17 mouse cellular contexts compared by ENCODE assay signal in the genomic region with DNA sequence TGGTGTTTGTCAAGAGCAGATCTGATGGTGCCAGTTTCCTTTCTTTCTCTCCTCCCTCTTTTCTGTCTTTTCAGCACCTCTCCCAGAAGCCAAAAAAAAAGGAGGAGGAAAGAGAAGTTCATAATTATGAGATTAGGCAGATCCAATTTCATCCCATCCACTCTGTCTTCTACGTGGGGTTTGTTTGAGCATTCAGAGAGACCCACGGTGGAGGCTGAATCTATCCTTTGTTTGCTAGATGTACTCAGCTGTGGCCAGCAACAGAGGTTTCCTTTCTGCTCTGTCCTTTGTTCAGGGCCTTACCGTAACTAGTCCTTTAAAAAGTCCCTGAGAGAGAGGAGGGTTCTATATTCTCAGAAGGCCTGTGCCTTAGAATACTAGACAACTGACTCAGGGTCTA. TPM values are rescaled to one million over a fixed set of nuclear protein-coding genes. Genes with fewer than 3 reads are reported as not detected.
A peak's percentile ranks its signal among the peaks of the same experiment; 100 is the strongest.
DNase-seq lines count a peak whose midpoint lies in the region; ATAC-seq and TF ChIP-seq lines count a peak whose summit lies in the region.
"Had no signal": no experiment of that assay in that cellular context is flagged by ENCODE, and none has a peak within 500 bp of the region (broad histone marks: within the 10 kb centered on the region; RNA-seq: fewer than 3 reads in every experiment).

No protein-coding gene starts in this region.

- peak overlapping the region; percentile 27; the same call in 1 of the 2 replicates for H3K27ac ChIP-seq in forebrain, embryonic 14.5 days (ENCODE audit: low read depth, low read length)
- no peak overlapping the region for H3K27ac ChIP-seq in forebrain, embryonic 11.5 days (ENCODE audit: low read depth, low read length)
- H3K27ac ChIP-seq in hindbrain, embryonic 11.5 days (ENCODE audit: low read depth, low read length), result 0 out of 2 replicates have a peak overlapping the region, but pooled peaks have one; percentile 33
- H3K27ac ChIP-seq in hindbrain, postnatal 0 days, result no peak overlapping the region
- peak overlapping the region; percentile 54; the same call in 1 of the 2 replicates for H3K27ac ChIP-seq in midbrain, embryonic 11.5 days (ENCODE audit: low read depth, low read length)
- H3K27ac ChIP-seq in midbrain, postnatal 0 days (ENCODE audit: low read depth, low read length), result no peak overlapping the region
- 0 out of 2 replicates have a peak overlapping the region, but pooled peaks have one; percentile 22 for H3K27ac ChIP-seq in midbrain, embryonic 14.5 days (replicated peaks; ENCODE audit: low read depth, low read length)
- H3K27ac ChIP-seq: embryonic facial prominence, embryonic 12.5 days; liver, embryonic 15.5 days had no signal

- no peaks in the 10 kb centered on the region for H3K27me3 ChIP-seq in forebrain, embryonic 14.5 days (replicated peaks; ENCODE audit: control insufficient read depth, insufficient read depth, low read length)
- H3K27me3 ChIP-seq in forebrain, embryonic 11.5 days (ENCODE audit: control insufficient read depth, insufficient read depth, low read length), result no peaks in the 10 kb centered on the region
- H3K27me3 ChIP-seq in hindbrain, embryonic 11.5 days (ENCODE audit: control insufficient read depth, insufficient read depth, low read length), result no peaks in the 10 kb centered on the region
- H3K27me3 ChIP-seq in hindbrain, postnatal 0 days (ENCODE audit: insufficient read depth, low read length), result no peaks in the 10 kb centered on the region
- no peaks in the 10 kb centered on the region for H3K27me3 ChIP-seq in midbrain, embryonic 11.5 days (ENCODE audit: control insufficient read depth, insufficient read depth, low read length)
- H3K27me3 ChIP-seq in midbrain, postnatal 0 days (ENCODE audit: insufficient read depth, low read length), result no peaks in the 10 kb centered on the region
- H3K27me3 ChIP-seq in midbrain, embryonic 14.5 days (ENCODE audit: control insufficient read depth, insufficient read depth, low read length), result no peaks in the 10 kb centered on the region
- H3K27me3 ChIP-seq: embryonic facial prominence, embryonic 12.5 days; heart, embryonic 12.5 days; liver, embryonic 15.5 days had no signal

- no peaks in the 10 kb centered on the region for H3K9me3 ChIP-seq in forebrain, embryonic 14.5 days (replicated peaks; ENCODE audit: control insufficient read depth, low read length)
- no peaks in the 10 kb centered on the region for H3K9me3 ChIP-seq in forebrain, embryonic 11.5 days (ENCODE audit: control insufficient read depth, low read length)
- H3K9me3 ChIP-seq in hindbrain, embryonic 11.5 days (ENCODE audit: control insufficient read depth, low read length), result no peaks in the 10 kb centered on the region
- H3K9me3 ChIP-seq in hindbrain, postnatal 0 days (ENCODE audit: low read length), result no peaks in the 10 kb centered on the region
- no peaks in the 10 kb centered on the region for H3K9me3 ChIP-seq in midbrain, embryonic 11.5 days (ENCODE audit: control insufficient read depth, low read length)
- H3K9me3 ChIP-seq in midbrain, postnatal 0 days (ENCODE audit: low read length), result no peaks in the 10 kb centered on the region
- no peaks in the 10 kb centered on the region for H3K9me3 ChIP-seq in midbrain, embryonic 14.5 days (ENCODE audit: control insufficient read depth, low read length)
- H3K9me3 ChIP-seq: embryonic facial prominence, embryonic 12.5 days; heart, embryonic 12.5 days; liver, embryonic 15.5 days had no signal

- WGBS in forebrain, embryonic 14.5 days, result 6% methylated on average over 3 of the region's 3 CpGs
- 11% methylated on average over 3 of the region's 3 CpGs for WGBS in forebrain, embryonic 11.5 days
- WGBS in hindbrain, embryonic 11.5 days, result 11% methylated on average over 3 of the region's 3 CpGs
- 20% methylated on average over 3 of the region's 3 CpGs for WGBS in hindbrain, postnatal 0 days
- 10% methylated on average over 3 of the region's 3 CpGs for WGBS in midbrain, embryonic 11.5 days
- WGBS in midbrain, postnatal 0 days, result 15% methylated on average over 3 of the region's 3 CpGs
- 6% methylated on average over 3 of the region's 3 CpGs for WGBS in midbrain, embryonic 14.5 days

- no peaks in the 10 kb centered on the region for H3K36me3 ChIP-seq in forebrain, embryonic 14.5 days (ENCODE audit: control insufficient read depth, insufficient read depth, low read length)
- no peaks in the 10 kb centered on the region for H3K36me3 ChIP-seq in forebrain, embryonic 11.5 days (ENCODE audit: control insufficient read depth, insufficient read depth, low read length)
- no peaks in the 10 kb centered on the region for H3K36me3 ChIP-seq in hindbrain, embryonic 11.5 days (ENCODE audit: control insufficient read depth, insufficient read depth, low read length)
- H3K36me3 ChIP-seq in hindbrain, postnatal 0 days (ENCODE audit: insufficient read depth, low read length), result no peaks in the 10 kb centered on the region
- no peaks in the 10 kb centered on the region for H3K36me3 ChIP-seq in midbrain, embryonic 11.5 days (ENCODE audit: control insufficient read depth, insufficient read depth, low read length)
- H3K36me3 ChIP-seq in midbrain, postnatal 0 days (ENCODE audit: insufficient read depth, low read length), result no peaks in the 10 kb centered on the region
- H3K36me3 ChIP-seq in midbrain, embryonic 14.5 days (ENCODE audit: control insufficient read depth, insufficient read depth, low read length), result no peaks in the 10 kb centered on the region
- H3K36me3 ChIP-seq: embryonic facial prominence, embryonic 12.5 days; heart, embryonic 12.5 days; liver, embryonic 15.5 days had no signal

- H3K4me1 ChIP-seq in forebrain, embryonic 14.5 days (ENCODE audit: control insufficient read depth, insufficient read depth, low read length), result peaks cover 2% of the 10 kb centered on the region; the same call in 1 of the 2 replicates
- H3K4me1 ChIP-seq in forebrain, embryonic 11.5 days (replicated peaks; ENCODE audit: control insufficient read depth, insufficient read depth, low read length), result 0 out of 2 replicates have a peak, but pooled peaks cover 6% of the 10 kb centered on the region
- H3K4me1 ChIP-seq in hindbrain, embryonic 11.5 days (replicated peaks; ENCODE audit: control insufficient read depth, insufficient read depth, low read length), result 0 out of 2 replicates have a peak, but pooled peaks cover 5% of the 10 kb centered on the region
- H3K4me1 ChIP-seq in hindbrain, postnatal 0 days (ENCODE audit: insufficient read depth, low read length), result no peaks in the 10 kb centered on the region; the same call in 1 of the 2 replicates
- peaks cover 19% of the 10 kb centered on the region for H3K4me1 ChIP-seq in midbrain, embryonic 11.5 days (ENCODE audit: control insufficient read depth, insufficient read depth, low read length)
- H3K4me1 ChIP-seq in midbrain, postnatal 0 days (ENCODE audit: insufficient read depth, low read length), result no peaks in the 10 kb centered on the region
- H3K4me1 ChIP-seq in midbrain, embryonic 14.5 days (ENCODE audit: control insufficient read depth, insufficient read depth, low read length), result peaks cover 23% of the 10 kb centered on the region; the same call in 1 of the 2 replicates
- H3K4me1 ChIP-seq: liver, embryonic 15.5 days had no signal

- no peak overlapping the region for H3K4me2 ChIP-seq in forebrain, embryonic 14.5 days (ENCODE audit: low read length)
- no peak overlapping the region for H3K4me2 ChIP-seq in forebrain, embryonic 11.5 days (ENCODE audit: low read depth, low read length, severe bottlenecking)
- no peak overlapping the region for H3K4me2 ChIP-seq in hindbrain, embryonic 11.5 days (replicated peaks; ENCODE audit: low read depth, low read length)
- no peak overlapping the region for H3K4me2 ChIP-seq in hindbrain, postnatal 0 days (ENCODE audit: low read depth, low read length)
- no peak overlapping the region for H3K4me2 ChIP-seq in midbrain, embryonic 11.5 days
- H3K4me2 ChIP-seq in midbrain, postnatal 0 days (ENCODE audit: low read depth, low read length, poor library complexity, severe bottlenecking), result no peak overlapping the region
- no peak overlapping the region for H3K4me2 ChIP-seq in midbrain, embryonic 14.5 days (ENCODE audit: low read length)
- H3K4me2 ChIP-seq: embryonic facial prominence, embryonic 12.5 days; heart, embryonic 12.5 days; liver, embryonic 15.5 days had no signal

- DNase-seq in forebrain, embryonic 14.5 days (ENCODE audit: low spot score), result no peak
- DNase-seq in forebrain, embryonic 11.5 days (ENCODE audit: low spot score), result no peak
- DNase-seq in hindbrain, embryonic 11.5 days (ENCODE audit: low spot score), result no peak
- no peak for DNase-seq in hindbrain, postnatal 0 days (ENCODE audit: low spot score)
- DNase-seq in midbrain, embryonic 11.5 days (ENCODE audit: low spot score, missing footprints), result peak; percentile 90
- no peak for DNase-seq in midbrain, postnatal 0 days (ENCODE audit: low spot score)
- no peak for DNase-seq in midbrain, embryonic 14.5 days
- no peak for DNase-seq in ovary, adult 18-20 months (ENCODE audit: low spot score)
- DNase-seq: adrenal gland, adult 2 months; cerebellum, postnatal 14 days; kidney, adult 11 months; left cerebral cortex, postnatal 4 days; right cerebral cortex, adult 18-20 months; thymus, adult 2 months had no signal

- ATAC-seq in forebrain, embryonic 14.5 days, result no peak
- ATAC-seq in forebrain, embryonic 11.5 days (replicated peaks; ENCODE audit: low FRiP score), result no peak
- no peak for ATAC-seq in hindbrain, embryonic 11.5 days (ENCODE audit: low FRiP score)
- ATAC-seq in hindbrain, postnatal 0 days, result no peak
- ATAC-seq in midbrain, embryonic 11.5 days (ENCODE audit: low FRiP score), result no peak
- ATAC-seq in midbrain, postnatal 0 days (ENCODE audit: low FRiP score), result no peak
- ATAC-seq in midbrain, embryonic 14.5 days (ENCODE audit: low FRiP score, low TSS enrichment), result no peak

- TF ChIP-seq CTCF in hindbrain, postnatal 0 days (IDR thresholded peaks at IDR 0.05; ENCODE audit: low read depth), result no peak
- TF ChIP-seq CTCF in midbrain, postnatal 0 days (IDR thresholded peaks at IDR 0.05), result no peak

- H3K9ac ChIP-seq in forebrain, embryonic 14.5 days (ENCODE audit: low read length), result no peak overlapping the region
- H3K9ac ChIP-seq in forebrain, embryonic 11.5 days (ENCODE audit: low read length), result no peak overlapping the region
- no peak overlapping the region for H3K9ac ChIP-seq in hindbrain, embryonic 11.5 days (ENCODE audit: low read depth, low read length)
- H3K9ac ChIP-seq in hindbrain, postnatal 0 days (replicated peaks; ENCODE audit: low read length), result no peak overlapping the region
- no peak overlapping the region for H3K9ac ChIP-seq in midbrain, embryonic 11.5 days (ENCODE audit: low read length)
- H3K9ac ChIP-seq in midbrain, postnatal 0 days (replicated peaks; ENCODE audit: low read length, poor library complexity, severe bottlenecking), result no peak overlapping the region
- H3K9ac ChIP-seq in midbrain, embryonic 14.5 days (replicated peaks; ENCODE audit: low read length), result no peak overlapping the region
- H3K9ac ChIP-seq: embryonic facial prominence, embryonic 12.5 days; heart, embryonic 12.5 days; liver, embryonic 15.5 days had no signal

- H3K4me3 ChIP-seq in forebrain, embryonic 14.5 days (ENCODE audit: low read depth, low read length), result no peak overlapping the region
- H3K4me3 ChIP-seq in forebrain, embryonic 11.5 days (ENCODE audit: low read depth, low read length), result no peak overlapping the region
- no peak overlapping the region for H3K4me3 ChIP-seq in hindbrain, embryonic 11.5 days (ENCODE audit: low read depth, low read length)
- H3K4me3 ChIP-seq in hindbrain, postnatal 0 days (ENCODE audit: low read length), result no peak overlapping the region
- H3K4me3 ChIP-seq in midbrain, embryonic 11.5 days (ENCODE audit: low read depth, low read length), result no peak overlapping the region
- H3K4me3 ChIP-seq in midbrain, postnatal 0 days (ENCODE audit: low read depth, low read length), result no peak overlapping the region
- no peak overlapping the region for H3K4me3 ChIP-seq in midbrain, embryonic 14.5 days (replicated peaks; ENCODE audit: low read depth, low read length)
- H3K4me3 ChIP-seq: embryonic facial prominence, embryonic 12.5 days; heart, embryonic 12.5 days; liver, embryonic 15.5 days had no signal

RNA-seq across cellular contexts. Expression of a gene that starts 25.6 kb away (rescaled TPM):
- 23.9 and 26.1 TPM in 2 replicates for polyA plus RNA-seq in forebrain, embryonic 14.5 days (2014; fragmentation: Nextera tagmentation; extraction: Ambion mirVana)
- 34.7 and 35.9 TPM in 2 replicates for polyA plus RNA-seq in forebrain, embryonic 11.5 days (2014; fragmentation: Nextera tagmentation; extraction: Ambion mirVana)
- 41.4 and 44.2 TPM in 2 replicates for polyA plus RNA-seq in hindbrain, embryonic 11.5 days (2014; fragmentation: Nextera tagmentation; extraction: Ambion mirVana)
- total RNA-seq in hindbrain, postnatal 0 days (2014; rRNA removed), result 56.5 and 60.3 TPM in 2 replicates
- polyA plus RNA-seq in hindbrain, postnatal 0 days (2015; fragmentation: Nextera tagmentation; extraction: Ambion mirVana), result 32.7 and 35.4 TPM in 2 replicates
- polyA plus RNA-seq in midbrain, embryonic 11.5 days (2014; fragmentation: Nextera tagmentation; extraction: Ambion mirVana), result 45.8 and 47.3 TPM in 2 replicates
- total RNA-seq in midbrain, postnatal 0 days (2014; rRNA removed), result 59.2 and 65.8 TPM in 2 replicates
- 34.4 and 35.4 TPM in 2 replicates for polyA plus RNA-seq in midbrain, postnatal 0 days (2015; fragmentation: Nextera tagmentation; extraction: Ambion mirVana)
- polyA plus RNA-seq in midbrain, embryonic 14.5 days (2014; fragmentation: Nextera tagmentation; extraction: Ambion mirVana), result 30.3 and 50.9 TPM in 2 replicates

Comparison
In these comparisons a context has a peak if more than half of its experiments do, and no peak if none do; other contexts are left out.
1. H3K27ac ChIP-seq: peak in forebrain, embryonic 14.5 days (single experiment), hindbrain, embryonic 11.5 days (single experiment), midbrain, embryonic 11.5 days (single experiment) and midbrain, embryonic 14.5 days (single experiment); none in forebrain, embryonic 11.5 days (single experiment), hindbrain, postnatal 0 days (single experiment) and midbrain, postnatal 0 days (single experiment).